Mouse (Mus musculus) testis, adult 10 weeks (tissue): ENCODE results near the gene Vmn1r138. TPM values are rescaled to one million over a fixed set of nuclear protein-coding genes. Genes with fewer than 3 reads are reported as not detected.

Experiments used
- polyA plus RNA-seq: library from polyadenylated mRNA; stranded (reverse); fragments of 350-450 nt; fragmentation: Illumina TruSeq; extraction: RNeasy Lipid Tissue Mini Kit (QIAGEN cat#74804); gene quantifications from one replicate; pipeline ENCODE4 v1.2.3, GENCODE M21; 2014; ENCODE audit warnings: low read depth, low replicate concordance

Gene Vmn1r138
- polyA plus RNA-seq = not detected

DNA sequence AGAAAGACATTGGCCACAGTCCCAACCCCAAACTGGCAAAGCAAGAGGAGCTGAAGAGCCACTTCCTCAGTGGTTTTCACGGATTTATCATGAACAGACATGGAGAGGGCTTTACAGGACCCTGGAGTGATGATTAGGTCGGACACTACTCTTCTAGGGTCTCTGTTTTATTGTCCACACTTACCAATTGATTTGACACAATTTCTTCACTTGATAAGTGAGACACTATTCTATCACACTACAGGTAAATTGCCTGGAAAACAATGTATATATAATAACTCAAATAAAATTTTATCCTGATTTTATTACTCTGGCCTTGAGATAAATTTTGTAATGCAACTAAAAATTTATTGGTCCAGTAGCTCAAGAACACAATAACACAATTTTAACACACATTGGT is at the start of gene Vmn1r138:
Vmn1r138 (minus strand) TSS at position 101 of the 400 bp plus-strand sequence.

GRCm38 (mm10) chr7:22068757-22069156 is 40.1 kb upstream of the Vmn1r138 start, which contains the start of gene Vmn1r139:
Gene Vmn1r139, plus strand, starts transcription at chr7:22069057.

GRCm38 (mm10) chr7:22056205-22056604 is 27.5 kb upstream of the Vmn1r138 start, which contains the start of gene Gm6176:
Gene Gm6176, minus strand, starts transcription at chr7:22056305.

DNA sequence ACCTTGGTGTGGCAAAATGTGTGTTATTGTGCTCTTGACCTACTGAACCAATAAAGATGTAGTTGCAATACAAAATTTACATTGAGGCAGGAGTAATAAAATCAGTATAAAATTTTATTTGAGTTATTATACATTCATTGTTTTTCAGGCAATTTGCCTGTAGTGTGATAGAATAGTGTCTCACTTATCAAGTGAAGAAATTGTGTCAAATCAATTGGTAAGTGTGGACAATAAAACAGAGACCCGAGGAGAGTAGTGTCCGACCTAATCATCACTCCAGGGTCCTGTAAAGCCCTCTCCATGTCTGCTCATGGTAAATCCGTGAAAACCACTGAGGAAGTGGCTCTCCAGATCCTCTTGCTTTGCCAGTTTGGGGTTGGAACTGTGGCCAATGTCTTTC is 34.4 kb downstream of the Vmn1r138 start, which contains the start of gene Vmn1r137:
Vmn1r137 (plus strand) TSS at position 301 of the 400 bp plus-strand sequence.

Other genes with a start within 250 kb of the Vmn1r138 start
- gene Gm4177, start 232.2 kb downstream of the Vmn1r138 start, polyA plus RNA-seq = not detected
- not detected for gene Vmn1r135, start 196.5 kb downstream of the Vmn1r138 start, polyA plus RNA-seq
- not detected for gene Gm5725, start 184.6 kb downstream of the Vmn1r138 start, polyA plus RNA-seq
- gene Gm5891, start 107.6 kb downstream of the Vmn1r138 start, polyA plus RNA-seq = not detected
- not detected for gene Vmn1r137, start 34.3 kb downstream of the Vmn1r138 start, polyA plus RNA-seq
- gene Gm6176, start 27.4 kb upstream of the Vmn1r138 start, polyA plus RNA-seq = not detected
- not detected for gene Vmn1r139, start 40.2 kb upstream of the Vmn1r138 start, polyA plus RNA-seq
- gene Gm16451, start 89.3 kb upstream of the Vmn1r138 start, polyA plus RNA-seq = not detected
- not detected for gene Gm10666, start 105.8 kb upstream of the Vmn1r138 start, polyA plus RNA-seq
- not detected for gene Vmn1r142, start 135.1 kb upstream of the Vmn1r138 start, polyA plus RNA-seq
- gene Vmn1r143, start 160.5 kb upstream of the Vmn1r138 start, polyA plus RNA-seq = not detected
- gene Gm8653, start 172.4 kb upstream of the Vmn1r138 start, polyA plus RNA-seq = not detected
- gene Gm8453, start 200.6 kb upstream of the Vmn1r138 start, polyA plus RNA-seq = not detected